Mouse (Mus musculus): ENCODE measurements around the gene Qtrt2. TPM values are rescaled to one million over a fixed set of nuclear protein-coding genes. Genes with fewer than 3 reads are reported as not detected.

The Qtrt2 gene
- polyA plus RNA-seq, 1 experiment from 2014 or later, result 23.3 TPM

GRCm38 (mm10) chr16:43963291-43963690 lies 36.7 kb upstream of the Qtrt2 start:
- H3K4me1 ChIP-seq (replicated peaks; ENCODE audit: control insufficient read depth, insufficient read depth, low read length), result no peaks in the 10 kb centered on the region
- H3K9me3 ChIP-seq (ENCODE audit: control insufficient read depth, low read length), result no peaks in the 10 kb centered on the region
- H3K36me3 ChIP-seq (replicated peaks; ENCODE audit: control insufficient read depth, insufficient read depth), result no peaks in the 10 kb centered on the region; the same call in 1 of the 2 replicates
- no peak overlapping the region for H3K4me2 ChIP-seq (replicated peaks)
- H3K4me3 ChIP-seq (replicated peaks; ENCODE audit: low read length), result no peak overlapping the region
- H3K9ac ChIP-seq, result no peak overlapping the region
- ATAC-seq (ENCODE audit: low FRiP score) (no peak), DNase-seq (ENCODE audit: low spot score) (no peak)
- H3K27ac ChIP-seq, result no peak overlapping the region
- no peaks in the 10 kb centered on the region for H3K27me3 ChIP-seq (ENCODE audit: control insufficient read depth, insufficient read depth, low read length)
- WGBS, result 91% methylated on average over 9 of the region's 9 CpGs

- no peaks in the 10 kb centered on the region for H3K4me1 ChIP-seq (replicated peaks; ENCODE audit: control insufficient read depth, insufficient read depth, low read length)
- H3K36me3 ChIP-seq (replicated peaks; ENCODE audit: control insufficient read depth, insufficient read depth), result no peaks in the 10 kb centered on the region; the same call in 1 of the 2 replicates
- no peak for DNase-seq (ENCODE audit: low spot score)
- H3K27ac ChIP-seq, result no peak overlapping the region
- H3K9me3 ChIP-seq (ENCODE audit: control insufficient read depth, low read length), result no peaks in the 10 kb centered on the region
- ATAC-seq (ENCODE audit: low FRiP score), result no peak
- WGBS, result 90% methylated on average over 4 of the region's 4 CpGs
- no peaks in the 10 kb centered on the region for H3K27me3 ChIP-seq (ENCODE audit: control insufficient read depth, insufficient read depth, low read length)
- no peak overlapping the region for H3K4me3 ChIP-seq (replicated peaks; ENCODE audit: low read length)
- no peak overlapping the region for H3K4me2 ChIP-seq (replicated peaks)
- H3K9ac ChIP-seq, result no peak overlapping the region
Measured at GRCm38 (mm10) chr16:43958038-43958437, 31.4 kb upstream of the Qtrt2 start.

DNA sequence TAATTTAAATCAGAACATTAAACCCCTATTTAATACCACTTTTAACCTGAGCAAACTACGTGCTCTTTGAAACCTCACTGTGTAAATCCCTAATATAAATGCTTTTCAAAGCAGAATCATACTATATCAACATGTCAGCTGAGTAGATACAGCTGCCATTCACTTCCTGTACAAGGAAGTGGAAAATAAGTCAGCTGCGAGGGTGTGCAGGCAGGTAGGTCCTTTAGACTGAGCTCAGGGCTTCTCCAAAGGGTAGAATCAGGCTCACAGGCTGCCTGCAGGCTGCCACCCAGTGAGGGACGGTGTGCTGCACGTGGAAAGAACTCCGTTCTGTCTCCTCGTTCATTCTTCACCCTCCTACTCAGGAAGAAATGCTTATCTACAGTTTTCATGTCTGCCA lies 28.3 kb upstream of the Qtrt2 start:
- no peak overlapping the region for H3K4me3 ChIP-seq (replicated peaks; ENCODE audit: low read length)
- H3K36me3 ChIP-seq (replicated peaks; ENCODE audit: control insufficient read depth, insufficient read depth), result no peaks in the 10 kb centered on the region; the same call in 1 of the 2 replicates
- H3K9ac ChIP-seq, result no peak overlapping the region
- no peak overlapping the region for H3K27ac ChIP-seq
- ATAC-seq (ENCODE audit: low FRiP score) (no peak), DNase-seq (ENCODE audit: low spot score) (no peak)
- 90% methylated on average over 6 of the region's 6 CpGs for WGBS
- H3K27me3 ChIP-seq (ENCODE audit: control insufficient read depth, insufficient read depth, low read length), result no peaks in the 10 kb centered on the region
- no peaks in the 10 kb centered on the region for H3K4me1 ChIP-seq (replicated peaks; ENCODE audit: control insufficient read depth, insufficient read depth, low read length)
- no peaks in the 10 kb centered on the region for H3K9me3 ChIP-seq (ENCODE audit: control insufficient read depth, low read length)
- no peak overlapping the region for H3K4me2 ChIP-seq (replicated peaks)

GRCm38 (mm10) chr16:43951591-43951990 lies 25.0 kb upstream of the Qtrt2 start:
- H3K4me1 ChIP-seq (replicated peaks; ENCODE audit: control insufficient read depth, insufficient read depth, low read length), result no peaks in the 10 kb centered on the region
- no peak overlapping the region for H3K4me2 ChIP-seq (replicated peaks)
- H3K27me3 ChIP-seq (ENCODE audit: control insufficient read depth, insufficient read depth, low read length), result no peaks in the 10 kb centered on the region
- H3K4me3 ChIP-seq (replicated peaks; ENCODE audit: low read length), result no peak overlapping the region
- H3K9me3 ChIP-seq (ENCODE audit: control insufficient read depth, low read length), result no peaks in the 10 kb centered on the region
- ATAC-seq (ENCODE audit: low FRiP score) (no peak), DNase-seq (ENCODE audit: low spot score) (no peak)
- WGBS, result 88% methylated on average over 4 of the region's 4 CpGs
- no peaks in the 10 kb centered on the region for H3K36me3 ChIP-seq (replicated peaks; ENCODE audit: control insufficient read depth, insufficient read depth)
- no peak overlapping the region for H3K27ac ChIP-seq
- no peak overlapping the region for H3K9ac ChIP-seq

DNA sequence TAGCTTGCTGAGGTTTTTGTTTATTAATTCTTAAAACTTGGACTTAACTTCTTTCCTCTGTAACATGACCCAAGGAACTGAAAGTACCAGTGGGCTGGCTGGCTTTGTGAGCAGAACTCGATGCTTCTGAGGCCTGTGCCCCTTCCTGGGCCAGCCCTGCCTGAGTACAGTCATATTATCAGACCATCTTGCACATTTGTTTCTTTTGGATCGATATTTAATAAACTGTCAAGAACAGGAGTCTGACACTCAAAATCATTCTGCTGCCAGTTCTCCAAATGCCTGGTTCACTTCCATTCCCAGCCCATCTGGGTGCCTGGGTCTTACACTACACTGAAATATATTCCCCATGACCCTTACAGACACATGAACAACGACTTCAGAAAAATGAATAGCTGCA lies 19.3 kb upstream of the Qtrt2 start:
- Histone ChIP-seq H3K4me1 (replicated peaks; ENCODE audit: control insufficient read depth, insufficient read depth, low read length) (no peaks in the 10 kb centered on the region), H3K27ac (no peak overlapping the region), H3K4me3 (replicated peaks; ENCODE audit: low read length) (no peak overlapping the region), H3K27me3 (ENCODE audit: control insufficient read depth, insufficient read depth, low read length) (no peaks in the 10 kb centered on the region), H3K36me3 (replicated peaks; ENCODE audit: control insufficient read depth, insufficient read depth) (no peaks in the 10 kb centered on the region), H3K9me3 (ENCODE audit: control insufficient read depth, low read length) (no peaks in the 10 kb centered on the region), H3K9ac (no peak overlapping the region), H3K4me2 (replicated peaks) (no peak overlapping the region)
- ATAC-seq (ENCODE audit: low FRiP score), result no peak
- WGBS, result 80% methylated on average over 3 of the region's 3 CpGs
- no peak for DNase-seq (ENCODE audit: low spot score)

- Histone ChIP-seq H3K9ac (no peak overlapping the region), H3K27me3 (ENCODE audit: control insufficient read depth, insufficient read depth, low read length) (no peaks in the 10 kb centered on the region), H3K4me3 (replicated peaks; ENCODE audit: low read length) (no peak overlapping the region), H3K27ac (no peak overlapping the region), H3K4me1 (replicated peaks; ENCODE audit: control insufficient read depth, insufficient read depth, low read length) (no peaks in the 10 kb centered on the region), H3K36me3 (replicated peaks; ENCODE audit: control insufficient read depth, insufficient read depth) (no peaks in the 10 kb centered on the region), H3K4me2 (replicated peaks) (no peak overlapping the region), H3K9me3 (ENCODE audit: control insufficient read depth, low read length) (no peaks in the 10 kb centered on the region)
- ATAC-seq (ENCODE audit: low FRiP score), result no peak
- WGBS, result 92% methylated on average over 3 of the region's 3 CpGs
- DNase-seq (ENCODE audit: low spot score), result no peak
Measured at GRCm38 (mm10) chr16:43945351-43945750, 18.7 kb upstream of the Qtrt2 start.

DNA sequence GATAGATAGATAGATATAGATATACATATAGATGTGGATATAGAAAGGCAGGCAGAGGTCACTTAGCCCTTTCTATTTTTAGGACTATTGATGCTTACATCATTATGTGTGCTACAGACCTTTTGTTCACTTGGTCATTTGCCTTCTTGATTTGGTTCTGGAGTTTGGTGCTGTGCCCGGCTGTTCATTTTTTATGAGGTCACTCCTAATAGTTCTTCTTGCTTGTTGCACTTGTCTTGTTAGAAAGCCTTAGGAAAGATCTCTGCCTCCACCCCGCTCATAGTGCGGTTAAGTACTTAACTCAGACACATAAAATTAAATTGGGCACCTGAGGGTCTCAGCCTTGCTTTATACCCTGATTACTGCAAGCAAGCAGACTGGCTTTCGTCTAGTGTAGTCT lies 14.2 kb upstream of the Qtrt2 start:
- no peak for DNase-seq (ENCODE audit: low spot score)
- WGBS, result 90% methylated on average over 4 of the region's 4 CpGs
- H3K4me3 ChIP-seq (replicated peaks; ENCODE audit: low read length), result no peak overlapping the region

DNA sequence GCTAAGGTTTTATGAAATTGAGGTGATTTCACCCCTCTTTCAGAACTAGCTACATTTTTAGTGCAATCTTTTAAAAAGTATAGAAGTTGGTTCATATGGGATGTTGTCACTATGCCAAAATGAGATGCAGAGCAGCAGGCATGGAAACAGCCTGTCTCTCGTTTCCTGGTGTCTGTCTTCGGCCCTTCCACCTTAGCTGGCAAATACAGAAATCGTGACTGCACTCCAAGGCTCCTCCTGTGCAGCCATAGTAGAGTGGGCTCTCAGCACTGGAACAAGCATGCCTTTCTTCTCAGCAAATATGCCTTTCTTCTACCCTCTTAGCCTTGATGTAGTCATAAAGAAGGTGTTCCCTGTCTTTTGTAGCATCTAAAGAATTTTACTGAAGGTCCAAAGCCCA lies 9.3 kb upstream of the Qtrt2 start:
- H3K4me2 ChIP-seq (replicated peaks), result no peak overlapping the region
- no peaks in the 10 kb centered on the region for H3K9me3 ChIP-seq (ENCODE audit: control insufficient read depth, low read length)
- no peak overlapping the region for H3K27ac ChIP-seq
- DNase-seq (ENCODE audit: low spot score) (no peak), ATAC-seq (ENCODE audit: low FRiP score) (no peak)
- no peaks in the 10 kb centered on the region for H3K36me3 ChIP-seq (replicated peaks; ENCODE audit: control insufficient read depth, insufficient read depth)
- 86% methylated on average over 3 of the region's 3 CpGs for WGBS
- no peaks in the 10 kb centered on the region for H3K27me3 ChIP-seq (ENCODE audit: control insufficient read depth, insufficient read depth, low read length)
- H3K9ac ChIP-seq, result no peak overlapping the region
- no peak overlapping the region for H3K4me3 ChIP-seq (replicated peaks; ENCODE audit: low read length)
- 0 out of 2 replicates have a peak, but pooled peaks cover 5% of the 10 kb centered on the region for H3K4me1 ChIP-seq (replicated peaks; ENCODE audit: control insufficient read depth, insufficient read depth, low read length)

More for the DNA sequence above, 14.2 kb upstream of the Qtrt2 start:
- H3K9ac ChIP-seq, result no peak overlapping the region
- H3K9me3 ChIP-seq (ENCODE audit: control insufficient read depth, low read length), result no peaks in the 10 kb centered on the region
- H3K4me1 ChIP-seq (replicated peaks; ENCODE audit: control insufficient read depth, insufficient read depth, low read length), result no peaks in the 10 kb centered on the region
- no peaks in the 10 kb centered on the region for H3K36me3 ChIP-seq (replicated peaks; ENCODE audit: control insufficient read depth, insufficient read depth)
- no peak for ATAC-seq (ENCODE audit: low FRiP score)
- no peak overlapping the region for H3K27ac ChIP-seq
- no peak overlapping the region for H3K4me2 ChIP-seq (replicated peaks)
- H3K27me3 ChIP-seq (ENCODE audit: control insufficient read depth, insufficient read depth, low read length), result no peaks in the 10 kb centered on the region

DNA sequence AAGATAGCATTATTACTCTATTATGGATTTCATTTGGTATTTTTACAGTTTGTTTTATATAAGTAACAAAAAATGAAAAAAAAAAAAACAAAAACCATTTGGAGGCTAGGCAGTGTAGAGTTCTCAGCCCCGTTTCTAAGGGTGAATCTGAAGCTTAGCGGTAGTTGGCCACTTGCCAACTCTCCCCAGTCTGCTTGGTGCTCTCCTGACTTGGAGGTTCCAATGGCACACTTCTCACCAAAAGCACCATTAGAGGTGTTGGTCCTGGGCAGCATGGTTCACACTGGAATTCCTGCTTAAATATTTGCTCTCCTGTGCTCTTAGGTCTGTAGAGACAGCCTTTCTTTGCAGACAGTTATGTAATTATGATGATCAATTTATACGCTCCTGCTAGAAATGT lies 8.8 kb upstream of the Qtrt2 start:
- no peaks in the 10 kb centered on the region for H3K27me3 ChIP-seq (ENCODE audit: control insufficient read depth, insufficient read depth, low read length)
- no peaks in the 10 kb centered on the region for H3K9me3 ChIP-seq (ENCODE audit: control insufficient read depth, low read length)
- no peak overlapping the region for H3K4me3 ChIP-seq (replicated peaks; ENCODE audit: low read length)
- WGBS, result 74% methylated on average over 3 of the region's 3 CpGs
- 0 out of 2 replicates have a peak, but pooled peaks cover 5% of the 10 kb centered on the region for H3K4me1 ChIP-seq (replicated peaks; ENCODE audit: control insufficient read depth, insufficient read depth, low read length)
- DNase-seq (ENCODE audit: low spot score), result peak; percentile 35
- H3K9ac ChIP-seq, result no peak overlapping the region
- no peak overlapping the region for H3K27ac ChIP-seq
- no peaks in the 10 kb centered on the region for H3K36me3 ChIP-seq (replicated peaks; ENCODE audit: control insufficient read depth, insufficient read depth)
- no peak overlapping the region for H3K4me2 ChIP-seq (replicated peaks)
- no peak for ATAC-seq (ENCODE audit: low FRiP score)

- DNase-seq (ENCODE audit: low spot score) (no peak), ATAC-seq (ENCODE audit: low FRiP score) (no peak)
- no peak overlapping the region for H3K9ac ChIP-seq
- H3K27me3 ChIP-seq (ENCODE audit: control insufficient read depth, insufficient read depth, low read length), result no peaks in the 10 kb centered on the region
- no peaks in the 10 kb centered on the region for H3K36me3 ChIP-seq (replicated peaks; ENCODE audit: control insufficient read depth, insufficient read depth)
- no peak overlapping the region for H3K27ac ChIP-seq
- H3K4me2 ChIP-seq (replicated peaks), result no peak overlapping the region
- WGBS, result 82% methylated on average over 8 of the region's 8 CpGs
- H3K9me3 ChIP-seq (ENCODE audit: control insufficient read depth, low read length), result no peaks in the 10 kb centered on the region
- H3K4me1 ChIP-seq (replicated peaks; ENCODE audit: control insufficient read depth, insufficient read depth, low read length), result 0 out of 2 replicates have a peak, but pooled peaks cover 5% of the 10 kb centered on the region
- H3K4me3 ChIP-seq (replicated peaks; ENCODE audit: low read length), result no peak overlapping the region
Measured at GRCm38 (mm10) chr16:43934856-43935255, 8.2 kb upstream of the Qtrt2 start.

All from hindbrain, embryonic 14.5 days (tissue).